19 mouse cellular contexts compared by ENCODE assay signal in genomic region chr6:119796291-119796690, GRCm38 (mm10). TPM values are rescaled to one million over a fixed set of nuclear protein-coding genes. Genes with fewer than 3 reads are reported as not detected.
DNase-seq lines count a peak whose midpoint lies in the region; ATAC-seq and TF ChIP-seq lines count a peak whose summit lies in the region.
"Had no signal": no experiment of that assay in that cellular context is flagged by ENCODE, and none has a peak within 500 bp of the region (broad histone marks: within the 10 kb centered on the region; RNA-seq: fewer than 3 reads in every experiment).

No protein-coding gene starts in this region.

- peaks cover 0 to 2% of the 10 kb centered on the region in 2 experiments; a peak in 1 of 4 replicates for H3K36me3 ChIP-seq in MEL (ENCODE audit: control insufficient read depth in 1 of 2, insufficient read depth in 2 of 2, low read length in 2 of 2)
- H3K36me3 ChIP-seq: intestine, embryonic 15.5 days had no signal

- H3K9me3 ChIP-seq in MEL (replicated peaks; ENCODE audit: insufficient read depth, low read length) = no peaks in the 10 kb centered on the region
- H3K9me3 ChIP-seq: embryonic facial prominence, embryonic 15.5 days; forebrain, embryonic 10.5 days; heart, embryonic 12.5 days; hindbrain, embryonic 10.5 days; intestine, embryonic 15.5 days had no signal

- H3K79me2 ChIP-seq in MEL (ENCODE audit: control insufficient read depth, insufficient read depth, low read length, poor library complexity) = no peaks in the 10 kb centered on the region

- no peak for TF ChIP-seq POLR2A in MEL (IDR thresholded peaks at IDR 0.05; ENCODE audit: control insufficient read depth in 1 of 2, insufficient read depth in 1 of 2, low read depth in 1 of 2, low read length in 2 of 2, poor library complexity in 1 of 2)
- no peak for TF ChIP-seq POLR2A in cortical plate, adult 2 months (IDR thresholded peaks at IDR 0.05; ENCODE audit: extremely low read depth, insufficient read depth, low read length)

- TF ChIP-seq EP300 in MEL (IDR thresholded peaks at IDR 0.05; ENCODE audit: low read depth in 1 of 2, low read length in 2 of 2) = no peak

- no peak for DNase-seq in frontal cortex, postnatal 36 days (ENCODE audit: low spot score in 2 of 2)
- DNase-seq in MEL (ENCODE audit: low read depth, low spot score) = peak; percentile 18
- peak; percentile 47 for DNase-seq in NIH3T3 (ENCODE audit: low read depth)
- no peak for DNase-seq in right cerebral cortex, postnatal 14 days
- no peak for DNase-seq in ovary, postnatal 14 days (ENCODE audit: low spot score)
- DNase-seq: adrenal gland, postnatal 25 days; embryo, embryonic 11 days; gastrocnemius, adult 2 months; gastrocnemius, postnatal 25 days had no signal

- TF ChIP-seq CTCF in MEL (IDR thresholded peaks at IDR 0.05 in 2 of 3, conservative IDR thresholded peaks at IDR 0.05 in 1 of 3; ENCODE audit: control insufficient read depth in 1 of 3, insufficient read depth in 1 of 3, low read depth in 2 of 3, low read length in 3 of 3, poor library complexity in 1 of 3, severe bottlenecking in 1 of 3) = no peak
- no peak for TF ChIP-seq CTCF in cortical plate, adult 2 months (IDR thresholded peaks at IDR 0.05; ENCODE audit: extremely low read depth, insufficient read depth, low read length)

- no peak for TF ChIP-seq RAD21 in MEL (IDR thresholded peaks at IDR 0.05; ENCODE audit: low read depth, low read length)

- H3K4me1 ChIP-seq in MEL (ENCODE audit: control insufficient read depth in 1 of 2, insufficient read depth in 2 of 2, low read length in 2 of 2) = no peaks in the 10 kb centered on the region
- peaks cover 2% of the 10 kb centered on the region; the same call in 1 of the 2 replicates for H3K4me1 ChIP-seq in cortical plate, adult 2 months (ENCODE audit: control insufficient read depth, insufficient read depth, low read length)
- H3K4me1 ChIP-seq: embryonic facial prominence, embryonic 15.5 days; forebrain, embryonic 10.5 days; heart, embryonic 12.5 days; hindbrain, embryonic 10.5 days; intestine, embryonic 15.5 days had no signal

- H3K9ac ChIP-seq in MEL (ENCODE audit: control insufficient read depth, low read depth, low read length, poor library complexity, severe bottlenecking) = no peak overlapping the region
- H3K9ac ChIP-seq: embryonic facial prominence, embryonic 15.5 days; heart, embryonic 12.5 days; hindbrain, embryonic 14.5 days; intestine, embryonic 15.5 days had no signal

- H3K27ac ChIP-seq in MEL (ENCODE audit: control insufficient read depth, low read depth, low read length) = no peak overlapping the region
- H3K27ac ChIP-seq in cortical plate, adult 2 months (ENCODE audit: insufficient read depth, low read length) = peak overlapping the region; percentile 72; the same call in 1 of the 2 replicates
- H3K27ac ChIP-seq: embryonic facial prominence, embryonic 15.5 days; forebrain, embryonic 10.5 days; gastrocnemius, adult 2 months; hindbrain, embryonic 10.5 days; hindbrain, embryonic 14.5 days; intestine, embryonic 15.5 days had no signal

- 0 out of 2 replicates have a peak, but pooled peaks have one; percentile 26 for ATAC-seq in frontal cortex, adult (ENCODE audit: low TSS enrichment)
- ATAC-seq: forebrain, embryonic 16.5 days; intestine, embryonic 15.5 days had no signal

- H3K27me3 ChIP-seq in MEL (ENCODE audit: control insufficient read depth in 1 of 2, insufficient read depth in 2 of 2, low read length in 2 of 2) = no peaks in the 10 kb centered on the region
- H3K27me3 ChIP-seq: embryonic facial prominence, embryonic 15.5 days; heart, embryonic 12.5 days; intestine, embryonic 15.5 days had no signal

- no peak overlapping the region for H3K4me3 ChIP-seq in MEL (ENCODE audit: control insufficient read depth in 1 of 2, insufficient read depth in 1 of 2, low read depth in 2 of 2, low read length in 2 of 2)
- H3K4me3 ChIP-seq in cortical plate, adult 2 months (ENCODE audit: insufficient read depth, low read length) = no peak overlapping the region
- H3K4me3 ChIP-seq: embryonic facial prominence, embryonic 15.5 days; erythroblast, embryonic 14.5 days; forebrain, embryonic 10.5 days; gastrocnemius, adult 2 months; heart, embryonic 12.5 days; hindbrain, embryonic 10.5 days; intestine, embryonic 15.5 days had no signal

TF ChIP-seq in MEL, 35 proteins besides CTCF, POLR2A, EP300 and RAD21:
- TF ChIP-seq SIN3A (IDR thresholded peaks at IDR 0.05; ENCODE audit: low read length) (no peak), USF1 (IDR thresholded peaks at IDR 0.05; ENCODE audit: low read depth, low read length) (no peak)

RNA-seq across cellular contexts. Expression of gene Erc1, which starts 51.7 kb away (rescaled TPM):
- 3.8 and 4.0 TPM in 2 replicates for total RNA-seq in MEL (2012; rRNA removed)
- 10 to 100 TPM in 1 of 2 experiments, 1 to 10 TPM in 1; 9.4 to 79.9 TPM for polyA plus RNA-seq in MEL (2012; ENCODE audit: insufficient read depth in 1 of 2, insufficient read length in 2 of 2, low read depth in 1 of 2, low replicate concordance in 2 of 2, missing spikeins in 1 of 2)
- 21.3 and 22.1 TPM in 2 replicates for polyA plus RNA-seq in cortical plate, adult 2 months (2012; rRNA removed)

Comparison
In these comparisons a context has a peak if more than half of its experiments do, and no peak if none do; other contexts are left out.
1. DNase-seq: peak in MEL (single experiment) and NIH3T3 (single experiment); none in frontal cortex, postnatal 36 days (0 of 2), right cerebral cortex, postnatal 14 days (single experiment) and ovary, postnatal 14 days (single experiment).